Mouse (Mus musculus): ENCODE measurements at regions not wholly inside any gene's neighbourhood (a gene's known extent, or its start where the extent isn't known, plus 50 kb on each side); places are given as distances from the start of the nearest gene placed in this dataset.

DNA sequence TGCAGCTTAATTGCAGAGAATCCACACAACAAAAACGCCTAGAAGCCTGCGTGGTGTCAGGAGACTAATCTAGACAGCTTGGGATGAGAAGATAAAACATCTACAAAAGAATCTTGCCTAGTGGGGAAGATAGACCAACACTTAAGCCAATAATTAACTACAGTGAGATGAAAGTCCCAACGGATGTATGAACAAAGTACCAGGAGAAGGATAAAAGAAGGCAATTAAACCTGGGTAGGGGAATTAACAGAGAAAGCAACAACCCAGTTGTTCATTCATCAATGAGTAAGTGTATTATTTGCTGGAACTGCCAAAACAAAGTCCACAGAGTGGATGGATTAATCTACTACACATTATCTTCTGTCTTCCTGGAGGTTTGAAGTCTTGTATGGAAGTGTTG is 99.8 kb downstream of the Olfm4 start:
- DNase-seq = no peak

DNA sequence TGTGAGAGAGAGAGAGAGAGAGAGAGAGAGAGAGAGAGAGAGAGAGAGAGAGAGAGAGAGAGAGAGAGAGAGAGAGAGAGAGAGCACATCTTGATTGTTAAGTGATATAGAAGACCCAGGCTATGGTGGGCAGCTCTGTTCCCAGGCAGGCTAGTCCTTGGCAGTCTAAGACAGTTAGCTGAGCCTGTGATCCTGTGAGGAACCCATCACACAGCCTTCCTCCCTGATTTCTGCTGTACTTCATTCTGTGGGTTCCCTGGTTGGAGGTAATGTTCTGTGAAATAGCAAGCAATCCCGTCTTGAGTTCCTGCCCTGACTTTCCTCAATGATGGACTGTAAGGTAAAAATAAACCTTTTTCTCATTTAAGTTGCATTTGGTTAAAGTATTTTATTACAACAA is 113.4 kb downstream of the Olfm4 start:
- no peak for DNase-seq

- DNase-seq = no peak
These were observed 129.3 kb downstream of the Olfm4 start for GRCm38 (mm10) chr14:80113115-80113687.

DNA sequence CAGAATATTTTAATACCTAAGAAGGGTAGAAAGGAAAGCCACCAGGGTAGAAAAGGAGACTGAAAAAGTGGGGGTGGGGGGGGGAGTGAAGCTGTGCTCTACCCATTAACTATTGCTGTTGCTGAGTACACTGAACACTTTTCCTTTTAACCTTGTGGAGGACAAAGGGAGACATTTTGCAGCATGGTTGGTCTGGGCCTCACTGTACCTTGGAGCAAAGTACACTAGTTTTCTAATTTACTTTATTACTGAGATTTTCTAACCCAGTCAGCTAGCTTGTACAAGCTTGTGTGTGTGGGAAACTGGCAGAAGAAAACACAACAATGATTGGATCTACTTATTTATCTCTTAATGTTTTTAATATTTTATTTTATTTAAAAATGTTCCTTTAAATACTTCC is 130.4 kb downstream of the Olfm4 start:
- no peak for DNase-seq

- DNase-seq = no peak
These were observed 141.3 kb downstream of the Olfm4 start for GRCm38 (mm10) chr14:80125156-80125555.

DNA sequence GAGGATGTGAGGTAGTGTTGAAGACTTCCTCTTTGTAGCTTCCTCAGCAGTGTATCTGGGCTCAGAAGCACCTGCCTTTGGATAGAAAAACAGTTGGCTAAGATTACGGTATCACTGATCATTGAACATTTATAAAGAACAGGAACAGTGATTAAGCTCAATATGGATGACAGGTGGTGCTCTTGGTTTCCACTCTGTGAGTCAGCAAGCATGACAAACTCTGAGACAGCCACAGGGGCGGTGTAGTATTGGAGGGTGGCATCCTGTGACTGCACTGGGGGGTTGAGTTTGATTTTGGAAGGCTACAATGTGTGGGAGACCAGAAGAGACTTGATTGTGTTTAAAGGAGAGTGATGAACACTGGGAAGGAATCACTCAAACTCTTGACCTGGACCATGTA is 144.3 kb downstream of the Olfm4 start:
- no peak for DNase-seq

- DNase-seq = no peak
These were observed 153.7 kb downstream of the Olfm4 start for GRCm38 (mm10) chr14:80137541-80137940.

GRCm38 (mm10) chr14:80138991-80139791 is 155.3 kb downstream of the Olfm4 start:
- no peak for DNase-seq

DNA sequence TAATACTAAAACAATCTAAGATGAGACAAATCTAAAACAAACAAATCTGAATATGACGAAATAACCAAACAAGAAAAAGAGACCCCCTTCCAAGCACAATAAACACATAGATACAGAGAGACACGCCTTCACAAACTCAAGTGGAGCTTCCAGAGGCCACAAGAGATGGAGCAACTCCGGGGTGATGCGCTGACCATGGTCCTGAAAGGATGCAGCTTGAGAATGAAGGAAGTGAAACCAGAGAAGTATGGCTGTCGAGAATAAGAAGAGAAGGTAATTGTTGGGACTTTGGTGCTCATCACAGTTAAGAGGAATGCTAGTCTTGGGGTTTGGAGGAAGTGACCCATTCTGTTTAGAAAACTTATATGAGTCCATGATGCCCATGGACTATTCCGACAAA is 173.1 kb downstream of the Olfm4 start:
- no peak for DNase-seq

DNA sequence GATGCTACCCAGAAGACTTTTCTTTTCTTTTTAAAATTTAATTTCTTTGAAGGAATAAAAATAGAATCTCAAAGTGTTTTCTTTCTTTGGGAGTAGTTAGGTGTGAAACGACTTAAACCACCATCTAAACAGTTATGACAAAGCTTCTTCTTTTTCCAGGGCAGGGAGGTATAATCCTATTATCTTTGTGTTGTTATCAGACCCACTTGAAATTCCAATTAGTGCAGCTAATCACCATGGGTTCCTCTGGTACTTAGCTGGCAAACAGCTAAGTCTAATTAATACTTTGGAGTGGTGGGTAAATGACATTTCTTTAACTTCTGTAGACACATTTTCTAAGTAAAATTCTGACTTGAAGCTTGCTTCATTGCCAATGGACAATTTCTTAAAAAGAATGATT is 185.3 kb downstream of the Olfm4 start:
- DNase-seq = no peak

- no peak for DNase-seq
These were observed 186.7 kb downstream of the Olfm4 start for GRCm38 (mm10) chr14:80170450-80171180.

GRCm38 (mm10) chr14:80172799-80173484 is 189.1 kb downstream of the Olfm4 start:
- no peak for DNase-seq

DNA sequence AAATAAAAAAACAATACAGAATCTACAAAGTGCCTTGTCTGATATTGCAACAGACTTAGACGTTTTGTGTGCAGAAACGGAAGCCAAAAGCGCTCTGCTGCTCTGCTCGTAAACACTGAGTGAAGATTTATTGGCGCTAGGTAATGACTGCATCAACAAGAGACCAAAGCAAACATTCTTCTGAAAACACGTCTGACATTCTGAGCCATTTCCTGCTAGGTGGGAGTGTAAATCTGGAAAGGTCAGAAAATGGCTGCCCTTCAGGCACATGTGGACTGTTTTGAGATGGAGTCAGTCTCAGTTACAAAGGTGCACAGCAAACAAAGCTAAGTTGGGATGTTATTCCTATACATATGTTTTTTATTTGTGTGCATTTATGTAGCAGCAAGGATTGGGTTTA is 192.6 kb downstream of the Olfm4 start:
- DNase-seq = no peak

DNA sequence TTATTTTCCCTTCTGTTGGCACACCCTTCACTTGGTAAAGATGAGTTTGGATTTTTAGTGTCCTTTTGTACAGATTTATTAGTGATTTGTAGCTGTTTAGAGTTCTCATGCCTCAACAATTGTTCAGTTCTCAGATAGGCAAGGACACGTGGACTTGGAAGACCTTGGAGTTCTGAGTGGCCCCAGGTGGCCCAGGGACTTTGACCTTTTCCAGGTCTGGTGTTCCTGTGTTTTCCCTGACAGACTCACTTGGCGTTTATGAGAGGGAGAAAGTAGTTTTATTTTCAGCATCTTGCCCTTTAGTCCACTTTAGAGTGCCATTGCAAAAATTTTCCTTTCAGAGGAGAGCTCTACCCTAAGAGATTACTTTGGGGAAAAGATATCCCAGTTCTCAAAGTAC is 211.2 kb downstream of the Olfm4 start:
- DNase-seq = no peak

DNA sequence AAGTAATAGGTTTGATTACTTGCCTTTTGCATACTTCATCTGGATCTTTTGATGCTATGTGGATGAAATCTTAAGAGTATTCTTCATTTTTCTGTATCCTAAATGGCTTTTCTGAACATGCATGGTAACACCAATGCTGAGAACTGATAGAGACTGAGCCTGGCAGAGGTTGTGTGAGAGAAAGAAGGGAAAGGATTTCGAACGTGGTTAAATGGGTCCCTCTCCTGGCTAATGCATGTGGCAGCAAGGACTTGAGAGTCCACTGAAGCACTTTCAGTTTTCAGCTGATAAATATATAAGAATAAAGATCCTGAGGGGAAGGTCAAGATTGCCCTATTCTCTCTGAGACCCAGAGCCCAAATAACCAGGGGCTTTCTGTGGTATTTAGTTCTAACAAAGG is 229.0 kb downstream of the Olfm4 start:
- DNase-seq = no peak

DNA sequence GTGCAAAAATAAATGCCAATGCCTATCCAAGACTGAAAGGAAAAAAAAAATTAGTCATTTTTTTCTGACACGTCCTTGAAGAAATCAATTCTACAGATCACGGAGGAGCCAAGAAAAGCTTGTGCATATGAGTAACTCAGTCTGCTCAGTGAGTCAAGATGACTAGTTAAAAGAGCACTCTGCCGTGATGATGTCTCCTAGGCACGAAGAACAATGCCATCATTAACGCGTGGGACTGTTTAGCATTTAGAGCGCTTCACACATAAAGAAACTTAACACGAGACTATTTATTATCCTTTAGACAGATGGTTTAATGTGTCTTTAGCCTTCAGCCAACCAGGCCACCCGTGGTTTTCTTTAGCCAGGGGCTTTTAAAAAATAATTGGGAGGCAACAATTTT is 229.8 kb downstream of the Olfm4 start:
- DNase-seq = no peak

- peak; percentile 54 for DNase-seq
These were observed 232.2 kb downstream of the Olfm4 start for GRCm38 (mm10) chr14:80215960-80216552.

- DNase-seq = no peak
These were observed 248.2 kb downstream of the Olfm4 start for GRCm38 (mm10) chr14:80232066-80232465.

DNA sequence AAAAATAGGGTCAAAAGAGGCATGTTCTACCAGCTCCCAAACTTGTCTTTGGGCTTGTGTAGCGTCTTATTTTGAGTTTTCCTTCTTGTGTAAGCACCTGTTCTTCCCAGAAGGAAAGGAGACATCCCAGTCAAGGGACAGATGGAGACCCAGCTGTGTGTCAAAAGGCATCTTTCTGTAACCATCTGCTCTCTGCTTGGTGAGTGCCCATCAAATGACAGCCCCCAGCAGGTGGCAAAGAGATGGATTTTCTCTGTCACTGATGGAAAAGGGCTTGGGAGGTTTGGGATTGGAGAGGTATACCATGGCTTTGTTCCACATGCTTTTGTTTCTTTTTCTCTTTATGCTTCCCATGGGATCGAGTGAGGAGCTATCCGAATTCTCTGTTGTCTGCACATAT is 249.1 kb downstream of the Olfm4 start:
- peak; percentile 62 for DNase-seq

DNA sequence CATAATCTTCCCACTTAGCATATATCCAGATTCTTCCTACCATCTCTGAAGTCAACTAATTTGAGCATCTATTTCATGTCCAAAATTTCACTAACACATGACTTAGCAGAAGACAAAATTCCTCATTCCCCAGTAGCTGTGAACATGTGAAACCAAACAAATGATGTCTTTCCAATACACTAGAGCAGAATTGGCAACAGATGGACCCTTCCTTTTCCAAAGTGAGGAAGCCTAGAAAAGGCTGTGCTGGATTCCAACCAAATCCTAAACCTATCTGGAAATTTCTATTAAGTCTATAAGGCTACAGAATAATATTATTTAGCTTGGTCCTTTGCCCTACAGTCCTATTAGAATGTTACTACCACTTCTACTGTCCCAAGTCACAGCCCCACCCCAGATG is 253.3 kb downstream of the Olfm4 start:
- DNase-seq = no peak

- no peak for DNase-seq
These were observed 253.7 kb downstream of the Olfm4 start for GRCm38 (mm10) chr14:80237552-80237951.

DNA sequence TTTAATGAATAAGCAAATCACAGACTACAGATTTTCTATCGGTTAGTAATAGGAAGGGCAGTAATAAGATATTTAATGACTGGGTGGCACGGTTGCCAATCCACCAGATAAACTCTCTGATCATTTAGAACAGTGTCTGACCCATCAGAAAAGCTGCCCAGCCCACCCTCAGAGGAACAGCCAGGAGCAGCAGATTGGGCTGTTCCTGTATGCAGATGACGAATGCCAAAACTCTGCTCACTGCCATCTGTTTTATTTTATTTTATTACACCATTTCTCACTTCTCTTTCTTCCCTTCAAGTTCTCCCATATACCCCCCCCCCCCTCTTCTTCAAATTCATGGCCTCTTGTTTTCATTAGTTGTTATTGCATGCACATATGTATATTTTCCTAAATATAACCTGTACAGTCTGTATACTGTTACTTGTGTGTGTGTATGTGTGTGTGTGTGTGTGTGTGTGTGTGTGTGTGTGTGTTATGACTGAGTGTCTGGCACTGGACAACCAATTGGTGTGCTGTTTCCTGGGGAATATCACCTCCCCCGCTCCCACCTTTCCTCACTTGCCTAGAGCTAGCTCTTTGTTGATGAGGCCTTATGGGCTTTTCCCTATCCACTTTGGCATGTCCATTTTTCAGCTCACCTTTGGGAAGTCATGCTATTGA is 260.9 kb downstream of the Olfm4 start:
- peak; percentile 38 for DNase-seq

- DNase-seq = peak; percentile 83
These were observed 263.7 kb downstream of the Olfm4 start for GRCm38 (mm10) chr14:80247575-80247974.

Measured in cerebellum, adult 9-11 months (tissue).